Mouse (Mus musculus): ENCODE results near the gene Eif3j1.
A peak's percentile ranks its signal among the peaks of the same experiment; 100 is the strongest.
"Not testable (repeated sequence)": the region's sequence is repeated elsewhere in the genome, so short reads cannot be mapped to it uniquely, and the experiment has no call there.

Gene Eif3j1

GRCm38 (mm10) chr2:122027862-122028755 lies at the start of gene Eif3j1:
Gene Eif3j1, plus strand, starts transcription at chr2:122028546.
- DNase-seq, result peak; percentile 90

- DNase-seq, result no peak
Observed at GRCm38 (mm10) chr2:121995738-121996137, 32.6 kb upstream of the Eif3j1 start.

- DNase-seq, result no peak
Observed at GRCm38 (mm10) chr2:122008832-122009231, 19.5 kb upstream of the Eif3j1 start.

GRCm38 (mm10) chr2:122011441-122011840 lies 16.9 kb upstream of the Eif3j1 start:
- no peak for DNase-seq

GRCm38 (mm10) chr2:122018705-122019104 lies 9.6 kb upstream of the Eif3j1 start:
- DNase-seq, result no peak

GRCm38 (mm10) chr2:122022284-122022683 lies 6.1 kb upstream of the Eif3j1 start:
- no peak for DNase-seq

- not testable (repeated sequence) for DNase-seq
Observed at GRCm38 (mm10) chr2:122027091-122027490, 1.3 kb upstream of the Eif3j1 start.

- DNase-seq, result peak; percentile 25
Observed at GRCm38 (mm10) chr2:122028756-122029700, 682 bp downstream of the Eif3j1 start.

GRCm38 (mm10) chr2:122031970-122032369 lies 3.6 kb downstream of the Eif3j1 start:
- DNase-seq, result no peak

GRCm38 (mm10) chr2:122036064-122036463 lies 7.7 kb downstream of the Eif3j1 start:
- no peak for DNase-seq

GRCm38 (mm10) chr2:122043926-122044325 lies 15.6 kb downstream of the Eif3j1 start:
- no peak for DNase-seq

GRCm38 (mm10) chr2:122059365-122060115 lies 31.2 kb downstream of the Eif3j1 start:
- no peak for DNase-seq

GRCm38 (mm10) chr2:122065200-122065969 lies 37.0 kb downstream of the Eif3j1 start:
- no peak for DNase-seq

- no peak for DNase-seq
Observed at GRCm38 (mm10) chr2:122066241-122066640, 37.9 kb downstream of the Eif3j1 start.

GRCm38 (mm10) chr2:122069144-122069912 lies 41.0 kb downstream of the Eif3j1 start:
- no peak for DNase-seq

GRCm38 (mm10) chr2:122069922-122070321 lies 41.6 kb downstream of the Eif3j1 start:
- DNase-seq, result no peak

GRCm38 (mm10) chr2:122081728-122082456 lies 53.5 kb downstream of the Eif3j1 start:
- no peak for DNase-seq

GRCm38 (mm10) chr2:122086446-122086845 lies 58.1 kb downstream of the Eif3j1 start:
- no peak for DNase-seq

- no peak for DNase-seq
Observed at GRCm38 (mm10) chr2:122093844-122094243, 65.5 kb downstream of the Eif3j1 start.

GRCm38 (mm10) chr2:122097686-122098085 lies 69.3 kb downstream of the Eif3j1 start:
- DNase-seq, result not testable (repeated sequence)
